Mouse (Mus musculus): ENCODE measurements around the gene Fancd2. TPM values are rescaled to one million over a fixed set of nuclear protein-coding genes. Genes with fewer than 3 reads are reported as not detected.

The Fancd2 gene
- polyA plus RNA-seq (2014; fragmentation: Illumina TruSeq; extraction: RNeasy Lipid Tissue Mini Kit (QIAGEN cat#74804); ENCODE audit: low read depth, low replicate concordance): 0.08 TPM

DNA sequence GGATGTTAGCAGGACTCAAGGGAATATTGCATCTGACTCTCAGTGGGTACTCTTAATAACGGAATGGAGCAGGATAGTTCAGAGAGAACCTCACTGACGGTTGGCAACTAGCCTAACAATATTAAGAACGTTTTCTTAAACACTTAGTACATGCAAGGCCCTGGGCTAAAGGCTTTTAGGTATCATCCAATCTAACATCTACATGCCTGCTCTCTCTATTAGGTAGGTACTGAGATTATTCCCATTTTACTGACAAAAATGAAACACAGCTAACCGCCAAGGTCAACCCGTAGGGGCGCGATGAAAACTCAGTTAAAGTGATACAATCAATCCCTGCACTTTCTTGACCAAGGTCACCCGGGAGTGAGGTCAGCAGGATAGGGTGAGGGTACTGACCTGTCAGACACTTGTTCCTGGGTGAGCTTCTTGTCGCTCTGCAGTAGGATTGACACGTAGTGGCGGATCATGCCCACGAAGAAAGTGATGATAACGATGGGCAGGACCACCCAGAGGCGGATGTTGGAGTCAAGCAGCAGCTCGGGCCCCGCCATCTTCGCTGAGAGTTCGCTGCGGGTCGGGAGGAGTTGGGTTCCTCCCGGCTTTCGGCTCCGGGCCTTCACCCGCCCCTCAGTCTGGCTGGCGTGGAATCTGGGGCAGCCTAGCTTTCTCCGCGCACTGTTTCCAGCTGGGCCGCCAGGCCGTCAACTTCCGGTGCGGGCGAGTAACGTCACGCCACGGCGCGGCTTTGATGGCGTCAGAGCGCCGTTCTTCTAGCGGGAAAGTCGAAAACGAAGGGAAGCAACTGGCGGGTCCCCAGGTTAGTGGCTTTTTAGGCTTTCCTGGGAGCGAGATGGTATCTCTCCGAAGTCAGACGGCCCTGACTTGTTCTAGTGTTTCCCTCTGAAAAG is at the start of gene Fancd2, which contains the start of gene Emc3:
Gene Fancd2, plus strand, starts transcription at position 751 of the 908 bp plus-strand sequence.
Gene Emc3, minus strand, starts transcription at position 721 of the 908 bp plus-strand sequence.

DNA sequence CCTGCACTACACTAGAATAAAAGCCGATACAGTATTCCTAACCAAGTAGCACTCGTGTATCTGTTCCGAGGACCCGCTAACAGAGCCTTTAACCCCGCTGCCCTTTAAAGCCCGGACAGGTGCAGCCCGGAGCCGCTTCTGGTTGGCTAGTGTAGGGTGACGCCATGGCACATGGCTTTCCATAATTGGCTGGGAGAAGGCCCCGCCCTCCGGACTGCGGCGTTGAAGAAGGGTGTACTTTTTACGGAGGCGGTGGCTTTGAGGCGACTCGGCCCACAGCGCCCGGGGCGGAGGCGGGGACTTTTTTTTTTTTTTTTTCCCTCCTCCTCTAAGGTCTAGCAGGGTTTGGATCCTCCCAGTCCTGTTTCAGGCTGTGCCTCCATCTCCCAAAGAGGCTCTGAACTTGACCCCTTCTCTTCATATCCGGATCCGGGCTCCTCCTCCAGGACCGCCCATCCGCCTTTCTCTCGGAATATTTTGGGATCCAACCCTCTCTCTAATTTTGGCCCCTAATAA is 48.3 kb upstream of the Fancd2 start, which contains the start of gene Creld1:
Gene Creld1, plus strand, starts transcription at position 198 of the 516 bp plus-strand sequence.

DNA sequence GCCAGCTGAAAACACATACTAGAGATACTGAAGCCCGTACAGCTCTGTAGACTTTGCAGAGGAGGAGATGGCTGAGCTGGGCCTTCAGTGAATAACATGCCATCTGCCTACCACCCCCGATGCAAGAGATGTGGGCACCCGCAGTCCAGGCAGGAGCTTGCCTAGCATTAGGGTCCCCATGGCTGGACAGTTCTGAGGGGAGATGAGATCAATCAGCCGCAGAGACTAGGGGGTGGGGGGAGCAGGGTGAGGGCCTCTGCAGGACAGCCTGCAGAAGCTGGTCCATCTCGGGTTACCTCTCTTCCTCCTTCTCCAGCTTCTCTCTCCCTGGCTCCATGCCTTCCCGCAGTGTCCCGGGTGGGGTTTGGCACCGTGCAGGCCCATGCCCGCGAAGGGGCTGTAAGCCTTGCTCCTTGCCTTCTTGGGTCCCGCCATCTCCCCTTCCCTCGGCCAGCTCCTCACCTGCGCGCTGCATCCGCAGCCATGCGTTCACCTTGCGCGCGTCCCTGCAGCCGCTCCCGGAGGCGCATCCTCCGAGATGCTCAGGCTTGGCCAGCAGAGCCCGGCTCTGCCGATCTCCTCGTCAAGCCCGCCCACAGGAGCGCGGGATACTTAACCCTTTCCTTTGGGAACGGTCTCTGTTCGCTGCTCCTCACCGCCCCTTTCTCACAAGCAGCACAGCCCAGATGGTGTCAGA is 29.9 kb upstream of the Fancd2 start, which contains the start of gene Prrt3:
Gene Prrt3, minus strand, starts transcription at position 544 of the 697 bp plus-strand sequence.

DNA sequence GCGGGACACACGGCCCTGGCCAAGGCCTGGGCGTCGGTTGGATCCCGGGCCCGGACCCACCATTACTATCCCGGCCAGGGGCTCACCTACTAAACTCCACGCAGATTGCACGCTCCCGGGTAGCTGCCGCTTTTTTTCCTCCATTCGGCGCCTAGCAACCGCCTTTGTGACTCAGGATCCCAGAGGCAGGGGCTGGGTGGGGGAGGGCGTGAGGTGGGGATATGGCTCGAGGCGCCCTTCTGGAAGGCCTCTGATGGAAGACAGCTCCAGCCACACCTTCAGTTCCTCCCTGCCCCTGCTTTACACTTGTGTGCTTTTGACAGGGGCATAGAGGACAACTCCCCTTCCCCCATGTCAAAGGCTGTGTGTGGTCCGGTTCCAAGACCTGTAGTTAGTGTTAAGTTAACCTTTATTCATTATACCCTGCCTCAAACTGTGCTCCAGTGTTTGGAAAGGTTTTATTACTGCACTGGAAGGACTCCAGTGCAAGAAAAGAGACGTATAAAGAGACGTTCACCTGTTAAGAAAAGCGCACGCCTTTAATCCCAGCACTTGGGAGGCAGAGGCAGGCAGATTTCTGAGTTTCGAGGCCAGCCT is 69.2 kb downstream of the Fancd2 start, which contains the start of gene Fancd2os:
Gene Fancd2os, minus strand, starts transcription at position 173 of the 597 bp plus-strand sequence.

DNA sequence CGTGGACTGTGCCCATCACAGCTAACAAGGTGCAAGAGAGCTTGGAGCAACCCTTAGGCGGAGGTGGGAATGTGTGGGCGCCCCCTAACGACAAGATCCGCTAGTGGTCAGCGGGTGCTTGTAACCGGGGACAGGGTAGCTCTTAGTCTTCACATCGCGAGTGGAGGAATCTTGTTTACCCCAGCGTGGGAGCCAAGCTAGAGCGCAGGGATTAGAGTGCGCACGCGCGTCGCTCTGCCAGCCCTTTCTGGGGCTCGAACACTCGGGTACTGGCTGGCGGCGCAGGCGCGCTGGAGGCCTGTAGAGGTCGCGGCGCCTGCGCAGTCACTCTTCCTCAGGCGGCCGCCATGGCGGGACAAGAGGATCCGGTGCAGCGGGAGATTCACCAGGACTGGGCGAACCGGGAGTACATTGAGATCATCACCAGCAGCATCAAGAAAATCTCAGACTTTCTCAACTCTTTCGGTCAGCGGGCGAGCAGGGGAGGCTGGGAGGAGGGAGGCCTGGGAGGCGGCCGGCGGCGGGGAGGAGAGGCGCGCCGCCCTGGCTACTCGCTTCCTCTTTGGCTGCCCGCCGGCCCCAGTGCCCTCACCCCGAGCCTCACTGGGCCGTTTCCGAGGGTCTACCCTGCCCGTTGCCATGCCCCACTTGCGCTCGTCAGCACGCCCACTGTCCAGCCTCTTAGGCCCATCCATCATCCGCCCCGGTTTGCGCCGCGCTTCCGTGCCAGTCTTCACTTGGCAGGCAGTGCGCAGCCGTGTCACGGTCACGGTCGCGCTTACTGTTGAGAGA is 73.1 kb downstream of the Fancd2 start, which contains the start of gene Brk1:
Gene Brk1, plus strand, starts transcription at position 341 of the 792 bp plus-strand sequence.

DNA sequence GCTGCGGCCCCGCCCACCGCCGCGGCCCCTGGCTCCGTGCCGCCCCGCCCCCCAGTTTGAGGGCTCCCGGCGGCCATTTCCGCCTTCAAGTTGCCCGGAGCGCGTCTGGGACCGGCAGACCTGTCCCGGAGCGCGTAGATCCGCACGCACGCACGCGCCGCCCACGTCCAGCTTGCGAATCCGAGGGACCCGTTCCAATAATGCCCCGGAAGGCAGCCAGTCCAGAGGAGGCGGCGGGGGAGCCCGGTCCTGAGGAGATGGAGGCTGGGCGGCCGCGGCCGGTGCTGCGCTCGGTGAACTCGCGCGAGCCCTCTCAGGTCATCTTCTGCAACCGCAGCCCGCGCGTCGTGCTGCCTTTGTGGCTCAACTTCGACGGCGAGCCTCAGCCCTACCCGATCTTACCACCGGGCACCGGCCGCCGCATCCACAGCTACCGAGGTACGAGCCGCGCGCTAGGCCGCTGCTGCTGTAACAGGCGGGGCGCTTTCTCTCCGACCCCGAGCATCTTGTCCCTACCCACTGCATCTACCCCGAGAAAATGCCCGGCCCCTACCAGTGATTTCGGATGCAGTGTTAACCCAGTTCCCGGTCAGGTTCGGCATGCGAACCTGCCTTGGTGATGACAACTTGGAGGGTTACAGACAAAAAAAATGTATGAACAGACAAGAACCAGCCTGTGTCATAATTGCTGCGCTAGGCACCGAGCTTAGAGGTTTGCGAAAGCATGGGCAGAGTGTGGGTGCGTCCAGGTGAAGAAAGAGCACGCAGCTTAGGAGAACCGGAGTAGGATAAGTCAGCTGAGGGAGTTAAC is 92.7 kb downstream of the Fancd2 start, which contains the start of gene Vhl:
Gene Vhl, plus strand, starts transcription at position 19 of the 811 bp plus-strand sequence.

DNA sequence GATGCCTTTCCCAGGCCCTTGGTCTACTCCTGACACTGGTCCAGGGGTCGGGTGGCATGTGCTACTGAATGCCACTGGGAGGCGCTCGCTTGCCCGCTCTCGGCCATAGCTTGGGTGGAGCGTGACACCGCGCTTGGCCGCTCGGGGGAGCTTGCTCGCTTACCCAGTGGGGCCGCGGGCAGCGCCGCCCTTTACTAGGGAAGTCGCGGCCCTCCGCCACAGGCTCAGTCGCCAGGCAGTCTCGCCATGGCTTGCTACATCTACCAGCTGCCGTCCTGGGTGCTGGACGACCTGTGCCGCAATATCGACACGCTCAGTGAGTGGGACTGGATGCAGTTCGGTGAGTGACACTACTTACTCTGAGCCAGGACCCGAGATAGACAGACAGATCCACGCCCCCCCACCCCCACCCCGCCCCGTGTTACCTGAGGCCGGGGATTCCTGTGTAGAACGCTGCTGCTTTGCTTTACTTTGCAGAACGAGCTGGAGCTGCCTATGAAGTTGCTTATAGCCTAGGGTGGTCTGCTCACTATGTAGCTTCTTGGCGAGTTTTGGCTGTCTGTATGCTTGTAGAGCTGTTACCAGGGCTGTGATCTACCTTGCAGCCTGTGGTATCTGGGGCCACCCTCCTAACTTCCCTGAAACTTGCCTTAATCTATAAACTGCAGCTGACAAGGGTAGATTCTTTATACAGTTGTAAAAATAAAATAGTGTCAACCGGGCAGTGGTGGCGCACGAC is 107.0 kb downstream of the Fancd2 start, which contains the start of gene Irak2:
Gene Irak2, plus strand, starts transcription at position 166 of the 739 bp plus-strand sequence.

Other genes with a start within 250 kb of the Fancd2 start
- not detected for gene Cpne9, start 249.4 kb upstream of the Fancd2 start, polyA plus RNA-seq (2014; fragmentation: Illumina TruSeq; extraction: RNeasy Lipid Tissue Mini Kit (QIAGEN cat#74804); ENCODE audit: low read depth, low replicate concordance)
- 11.4 TPM for gene Brpf1, start 224.5 kb upstream of the Fancd2 start, polyA plus RNA-seq (2014; fragmentation: Illumina TruSeq; extraction: RNeasy Lipid Tissue Mini Kit (QIAGEN cat#74804); ENCODE audit: low read depth, low replicate concordance)
- 6.3 TPM for gene Ogg1, start 204.7 kb upstream of the Fancd2 start, polyA plus RNA-seq (2014; fragmentation: Illumina TruSeq; extraction: RNeasy Lipid Tissue Mini Kit (QIAGEN cat#74804); ENCODE audit: low read depth, low replicate concordance)
- gene Camk1, start 187.7 kb upstream of the Fancd2 start, polyA plus RNA-seq (2014; fragmentation: Illumina TruSeq; extraction: RNeasy Lipid Tissue Mini Kit (QIAGEN cat#74804); ENCODE audit: low read depth, low replicate concordance): 81.4 TPM
- gene Tada3, start 153.8 kb upstream of the Fancd2 start, polyA plus RNA-seq (2014; fragmentation: Illumina TruSeq; extraction: RNeasy Lipid Tissue Mini Kit (QIAGEN cat#74804); ENCODE audit: low read depth, low replicate concordance): 20.5 TPM
- gene Arpc4, start 153.6 kb upstream of the Fancd2 start, polyA plus RNA-seq (2014; fragmentation: Illumina TruSeq; extraction: RNeasy Lipid Tissue Mini Kit (QIAGEN cat#74804); ENCODE audit: low read depth, low replicate concordance): 57.4 TPM
- 2.0 TPM for gene Ttll3, start 142.4 kb upstream of the Fancd2 start, polyA plus RNA-seq (2014; fragmentation: Illumina TruSeq; extraction: RNeasy Lipid Tissue Mini Kit (QIAGEN cat#74804); ENCODE audit: low read depth, low replicate concordance)
- gene Rpusd3, start 112.3 kb upstream of the Fancd2 start, polyA plus RNA-seq (2014; fragmentation: Illumina TruSeq; extraction: RNeasy Lipid Tissue Mini Kit (QIAGEN cat#74804); ENCODE audit: low read depth, low replicate concordance): 8.7 TPM
- 18.2 TPM for gene Cidec, start 95.9 kb upstream of the Fancd2 start, polyA plus RNA-seq (2014; fragmentation: Illumina TruSeq; extraction: RNeasy Lipid Tissue Mini Kit (QIAGEN cat#74804); ENCODE audit: low read depth, low replicate concordance)
- gene Jagn1, start 89.1 kb upstream of the Fancd2 start, polyA plus RNA-seq (2014; fragmentation: Illumina TruSeq; extraction: RNeasy Lipid Tissue Mini Kit (QIAGEN cat#74804); ENCODE audit: low read depth, low replicate concordance): 31.3 TPM
- 1.0 TPM for gene Il17re, start 73.2 kb upstream of the Fancd2 start, polyA plus RNA-seq (2014; fragmentation: Illumina TruSeq; extraction: RNeasy Lipid Tissue Mini Kit (QIAGEN cat#74804); ENCODE audit: low read depth, low replicate concordance)
- gene Il17rc, start 60.3 kb upstream of the Fancd2 start, polyA plus RNA-seq (2014; fragmentation: Illumina TruSeq; extraction: RNeasy Lipid Tissue Mini Kit (QIAGEN cat#74804); ENCODE audit: low read depth, low replicate concordance): 9.2 TPM
- 37.7 TPM for gene Creld1, start 48.4 kb upstream of the Fancd2 start, polyA plus RNA-seq (2014; fragmentation: Illumina TruSeq; extraction: RNeasy Lipid Tissue Mini Kit (QIAGEN cat#74804); ENCODE audit: low read depth, low replicate concordance)
- gene Prrt3, start 29.8 kb upstream of the Fancd2 start, polyA plus RNA-seq (2014; fragmentation: Illumina TruSeq; extraction: RNeasy Lipid Tissue Mini Kit (QIAGEN cat#74804); ENCODE audit: low read depth, low replicate concordance): not detected
- 70.3 TPM for gene Emc3, start within 50 bp of the Fancd2 start, polyA plus RNA-seq (2014; fragmentation: Illumina TruSeq; extraction: RNeasy Lipid Tissue Mini Kit (QIAGEN cat#74804); ENCODE audit: low read depth, low replicate concordance)
- not detected for gene Fancd2os, start 69.0 kb downstream of the Fancd2 start, polyA plus RNA-seq (2014; fragmentation: Illumina TruSeq; extraction: RNeasy Lipid Tissue Mini Kit (QIAGEN cat#74804); ENCODE audit: low read depth, low replicate concordance)
- gene Brk1, start 73.1 kb downstream of the Fancd2 start, polyA plus RNA-seq (2014; fragmentation: Illumina TruSeq; extraction: RNeasy Lipid Tissue Mini Kit (QIAGEN cat#74804); ENCODE audit: low read depth, low replicate concordance): 102 TPM
- gene Vhl, start 92.3 kb downstream of the Fancd2 start, polyA plus RNA-seq (2014; fragmentation: Illumina TruSeq; extraction: RNeasy Lipid Tissue Mini Kit (QIAGEN cat#74804); ENCODE audit: low read depth, low replicate concordance): 9.6 TPM
- 9.3 TPM for gene Irak2, start 106.8 kb downstream of the Fancd2 start, polyA plus RNA-seq (2014; fragmentation: Illumina TruSeq; extraction: RNeasy Lipid Tissue Mini Kit (QIAGEN cat#74804); ENCODE audit: low read depth, low replicate concordance)
- 41.5 TPM for gene Tatdn2, start 165.4 kb downstream of the Fancd2 start, polyA plus RNA-seq (2014; fragmentation: Illumina TruSeq; extraction: RNeasy Lipid Tissue Mini Kit (QIAGEN cat#74804); ENCODE audit: low read depth, low replicate concordance)
- 0.84 TPM for gene Ghrl, start 188.2 kb downstream of the Fancd2 start, polyA plus RNA-seq (2014; fragmentation: Illumina TruSeq; extraction: RNeasy Lipid Tissue Mini Kit (QIAGEN cat#74804); ENCODE audit: low read depth, low replicate concordance)
- 93.8 TPM for gene Sec13, start 209.1 kb downstream of the Fancd2 start, polyA plus RNA-seq (2014; fragmentation: Illumina TruSeq; extraction: RNeasy Lipid Tissue Mini Kit (QIAGEN cat#74804); ENCODE audit: low read depth, low replicate concordance)

Measured in heart, adult 10 weeks (tissue).